Comparison of ENCODE assay signal across 9 mouse cellular contexts in genomic region chr9:121363932-121364331, GRCm38 (mm10).
"Had no signal": no experiment of that assay in that cellular context is flagged by ENCODE, and none has a peak within 500 bp of the region (broad histone marks: within the 10 kb centered on the region; RNA-seq: fewer than 3 reads in every experiment).

No protein-coding gene starts in this region.

- H3K27ac ChIP-seq: kidney, embryonic 15.5 days; limb, embryonic 13.5 days; liver, embryonic 14.5 days; neural tube, embryonic 12.5 days had no signal

- H3K4me2 ChIP-seq: kidney, embryonic 15.5 days; limb, embryonic 13.5 days; neural tube, embryonic 12.5 days had no signal

- H3K9ac ChIP-seq: kidney, embryonic 15.5 days; limb, embryonic 13.5 days; liver, embryonic 14.5 days; neural tube, embryonic 12.5 days had no signal

- DNase-seq: kidney, postnatal 25 days; lung, adult 18-20 months; lung, postnatal 36 days; midbrain, embryonic 14.5 days; right cerebral cortex, postnatal 25 days had no signal

- H3K4me3 ChIP-seq: kidney, embryonic 15.5 days; limb, embryonic 13.5 days; neural tube, embryonic 12.5 days had no signal

- H3K9me3 ChIP-seq: kidney, embryonic 15.5 days; limb, embryonic 13.5 days; neural tube, embryonic 12.5 days had no signal

- H3K27me3 ChIP-seq: kidney, embryonic 15.5 days; limb, embryonic 13.5 days; neural tube, embryonic 12.5 days had no signal
